Mouse (Mus musculus) hindbrain, embryonic 13.5 days (tissue): ENCODE measurements around the gene Ucn3. TPM values are rescaled to one million over a fixed set of nuclear protein-coding genes. Genes with fewer than 3 reads are reported as not detected.

ENCODE experiments used
- microRNA-seq: library from miRNA; unstranded; fragments of <30 nt; microRNA quantifications from one replicate; pipeline ENCODE4, GENCODE M21; 2016
- polyA plus RNA-seq: library from polyadenylated mRNA; unstranded; fragments of >200 nt; fragmentation: Nextera tagmentation; extraction: Ambion mirVana; gene quantifications from 2 replicates; pipeline ENCODE4 v1.2.1, GENCODE M21; 2015

Ucn3 gene
- polyA plus RNA-seq, 1 experiment from 2014 or later = not detected

Small RNA genes within 50 kb of the gene (microRNA-seq; reads per million reads assigned to microRNA genes)
- not detected for gene Gm22460

Other genes with a start within 250 kb of the Ucn3 start
- not detected in 2 replicates for gene Calml3, start 141.0 kb downstream of the Ucn3 start, polyA plus RNA-seq
- gene Calm4, start 107.6 kb downstream of the Ucn3 start, polyA plus RNA-seq = not detected in 2 replicates
- gene Calm5, start 91.2 kb downstream of the Ucn3 start, polyA plus RNA-seq = not detected in 2 replicates
- gene Net1, start 27.1 kb downstream of the Ucn3 start, polyA plus RNA-seq = 13.9 and 15.9 TPM in 2 replicates
- gene Tubal3, start 27.1 kb downstream of the Ucn3 start, polyA plus RNA-seq = not detected in 2 replicates
- gene Akr1c14, start 103.7 kb upstream of the Ucn3 start, polyA plus RNA-seq = 0.68 and 0.91 TPM in 2 replicates
- gene Akr1c18, start 205.3 kb upstream of the Ucn3 start, polyA plus RNA-seq = not detected in 2 replicates
- 5.6 and 6.0 TPM in 2 replicates for gene Akr1c13, start 245.8 kb upstream of the Ucn3 start, polyA plus RNA-seq